Mouse (Mus musculus) ES-Bruce4 (cell line): Measurements from ENCODE around the gene Pkn2.

Experiments
- CTCF ChIP-seq: IDR thresholded peaks from one replicate; pipeline ENCODE4 v1.8.1; 2011; ENCODE audit warnings: low read depth, low read length
- POLR2A ChIP-seq: IDR thresholded peaks from one replicate; pipeline ENCODE4 v1.8.1; 2011; ENCODE audit warnings: low read length; ENCODE audit not compliant: insufficient read depth

GRCm38 (mm10) chr3:142786423-142787072 lies 95.3 kb downstream of the Pkn2 start:
- TF ChIP-seq CTCF (no peak), POLR2A (no peak)
